Mouse (Mus musculus): ENCODE data around the gene Cfdp1. TPM values are rescaled to one million over a fixed set of nuclear protein-coding genes. Genes with fewer than 3 reads are reported as not detected.

The Cfdp1 gene
- total and polyA plus RNA-seq, 2 experiments from 2014 or later = 121 to 195 TPM

DNA sequence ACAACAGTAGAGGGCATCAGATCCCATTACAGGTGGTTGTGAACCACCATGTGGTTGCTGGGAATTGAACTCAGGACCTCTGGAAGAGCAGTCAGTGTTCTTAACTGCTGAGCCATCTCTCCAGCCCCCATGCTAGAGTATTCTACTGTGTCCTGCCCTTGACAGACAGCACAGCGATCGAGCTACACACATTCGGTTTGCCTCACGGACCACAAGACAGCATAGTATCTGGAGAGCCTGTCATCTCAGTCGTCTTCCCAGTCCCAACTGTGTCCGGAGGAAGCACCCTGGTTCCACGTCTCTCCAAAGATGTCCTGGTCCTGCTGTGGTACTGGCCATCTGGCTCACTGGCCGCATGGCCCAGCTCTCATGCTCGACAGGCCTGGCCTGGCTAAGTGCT lies 89.0 kb downstream of the Cfdp1 start:
- H3K4me3 ChIP-seq (ENCODE audit: low read depth, low read length) = no peak overlapping the region
- no peaks in the 10 kb centered on the region for H3K4me1 ChIP-seq (ENCODE audit: insufficient read depth)
- H3K27ac ChIP-seq (ENCODE audit: low read depth, low read length) = no peak overlapping the region
- no peaks in the 10 kb centered on the region for H3K9me3 ChIP-seq (ENCODE audit: low read length)
- no peak for TF ChIP-seq CTCF (IDR thresholded peaks at IDR 0.05; ENCODE audit: low read depth)
- peaks cover 24% of the 10 kb centered on the region for H3K36me3 ChIP-seq (ENCODE audit: insufficient read depth)
- H3K4me2 ChIP-seq (ENCODE audit: low read depth) = no peak overlapping the region
- H3K27me3 ChIP-seq (ENCODE audit: insufficient read depth, low read length) = no peaks in the 10 kb centered on the region
- H3K9ac ChIP-seq = no peak overlapping the region
- DNase-seq (no peak), ATAC-seq (no peak)
- WGBS = 94% methylated on average over 9 of the region's 9 CpGs

- H3K27me3 ChIP-seq (ENCODE audit: insufficient read depth, low read length) = no peaks in the 10 kb centered on the region
- ATAC-seq (peak; percentile 54), DNase-seq (no peak)
- no peak overlapping the region for H3K27ac ChIP-seq (ENCODE audit: low read depth, low read length)
- no peaks in the 10 kb centered on the region for H3K4me1 ChIP-seq (ENCODE audit: insufficient read depth)
- no peak overlapping the region for H3K9ac ChIP-seq
- no peak overlapping the region for H3K4me2 ChIP-seq (ENCODE audit: low read depth)
- H3K4me3 ChIP-seq (ENCODE audit: low read depth, low read length) = no peak overlapping the region
- no peaks in the 10 kb centered on the region for H3K9me3 ChIP-seq (ENCODE audit: low read length)
- 72% methylated on average over 13 of the region's 13 CpGs for WGBS
- peaks cover 8% of the 10 kb centered on the region; the same call in 1 of the 2 replicates for H3K36me3 ChIP-seq (ENCODE audit: insufficient read depth)
- no peak for TF ChIP-seq CTCF (IDR thresholded peaks at IDR 0.05; ENCODE audit: low read depth)
These were observed 93.4 kb downstream of the Cfdp1 start for GRCm38 (mm10) chr8:111760708-111761107.

- no peak for ATAC-seq
- WGBS = 70% methylated on average over 5 of the region's 5 CpGs
These were observed 95.3 kb downstream of the Cfdp1 start for GRCm38 (mm10) chr8:111758817-111759216.

DNA sequence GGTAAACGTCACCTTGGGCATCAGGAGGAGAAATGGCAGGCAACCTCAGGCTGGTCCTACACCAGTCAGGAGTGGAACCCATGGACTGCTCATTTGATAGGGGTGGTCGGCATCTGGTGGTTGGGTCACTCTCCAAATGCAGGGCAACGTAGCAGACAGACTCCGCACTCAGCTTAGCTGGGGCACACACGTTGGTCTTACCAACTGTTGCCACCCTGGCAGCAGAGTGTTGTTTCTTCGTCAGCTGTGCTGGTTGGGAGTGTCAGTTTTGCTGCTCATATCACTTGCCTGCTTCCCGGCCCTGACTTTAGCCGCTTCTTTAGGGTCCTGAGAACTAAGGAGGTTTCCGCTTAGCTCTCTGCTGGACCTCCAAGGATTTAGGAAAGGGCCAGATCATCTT lies 96.5 kb downstream of the Cfdp1 start:
- no peak overlapping the region for H3K9ac ChIP-seq

More at GRCm38 (mm10) chr8:111758817-111759216, 95.3 kb downstream of the Cfdp1 start:
- Histone ChIP-seq H3K36me3 (ENCODE audit: insufficient read depth) (peaks cover 2% of the 10 kb centered on the region; the same call in 1 of the 2 replicates), H3K9me3 (ENCODE audit: low read length) (no peaks in the 10 kb centered on the region), H3K4me1 (ENCODE audit: insufficient read depth) (no peaks in the 10 kb centered on the region), H3K4me2 (ENCODE audit: low read depth) (no peak overlapping the region), H3K27me3 (ENCODE audit: insufficient read depth, low read length) (no peaks in the 10 kb centered on the region), H3K4me3 (ENCODE audit: low read depth, low read length) (no peak overlapping the region), H3K9ac (no peak overlapping the region), H3K27ac (ENCODE audit: low read depth, low read length) (no peak overlapping the region)
- no peak for TF ChIP-seq CTCF (IDR thresholded peaks at IDR 0.05; ENCODE audit: low read depth)
- no peak for DNase-seq

GRCm38 (mm10) chr8:111754736-111755135 lies 99.4 kb downstream of the Cfdp1 start:
- no peak for TF ChIP-seq CTCF (IDR thresholded peaks at IDR 0.05; ENCODE audit: low read depth)
- H3K4me1 ChIP-seq (ENCODE audit: insufficient read depth) = no peaks in the 10 kb centered on the region
- no peak overlapping the region for H3K9ac ChIP-seq
- no peak overlapping the region for H3K27ac ChIP-seq (ENCODE audit: low read depth, low read length)
- no peaks in the 10 kb centered on the region for H3K36me3 ChIP-seq (ENCODE audit: insufficient read depth)
- H3K9me3 ChIP-seq (ENCODE audit: low read length) = no peaks in the 10 kb centered on the region
- DNase-seq (no peak), ATAC-seq (no peak)
- WGBS = 88% methylated on average over 6 of the region's 6 CpGs
- no peaks in the 10 kb centered on the region for H3K27me3 ChIP-seq (ENCODE audit: insufficient read depth, low read length)
- H3K4me2 ChIP-seq (ENCODE audit: low read depth) = no peak overlapping the region
- H3K4me3 ChIP-seq (ENCODE audit: low read depth, low read length) = no peak overlapping the region

More for the DNA sequence above, 96.5 kb downstream of the Cfdp1 start:
- no peak for DNase-seq
- Histone ChIP-seq H3K4me1 (ENCODE audit: insufficient read depth) (no peaks in the 10 kb centered on the region), H3K27ac (ENCODE audit: low read depth, low read length) (no peak overlapping the region), H3K9me3 (ENCODE audit: low read length) (no peaks in the 10 kb centered on the region), H3K36me3 (ENCODE audit: insufficient read depth) (no peaks in the 10 kb centered on the region), H3K4me3 (ENCODE audit: low read depth, low read length) (no peak overlapping the region), H3K27me3 (ENCODE audit: insufficient read depth, low read length) (no peaks in the 10 kb centered on the region), H3K4me2 (ENCODE audit: low read depth) (no peak overlapping the region)
- 87% methylated on average over 9 of the region's 9 CpGs for WGBS
- no peak for ATAC-seq
- TF ChIP-seq CTCF (IDR thresholded peaks at IDR 0.05; ENCODE audit: low read depth) = no peak

- TF ChIP-seq CTCF (IDR thresholded peaks at IDR 0.05; ENCODE audit: low read depth) = no peak
- Histone ChIP-seq H3K4me1 (ENCODE audit: insufficient read depth) (no peaks in the 10 kb centered on the region), H3K9me3 (ENCODE audit: low read length) (no peaks in the 10 kb centered on the region), H3K4me2 (ENCODE audit: low read depth) (no peak overlapping the region), H3K27ac (ENCODE audit: low read depth, low read length) (no peak overlapping the region), H3K36me3 (ENCODE audit: insufficient read depth) (no peaks in the 10 kb centered on the region), H3K9ac (no peak overlapping the region), H3K27me3 (ENCODE audit: insufficient read depth, low read length) (no peaks in the 10 kb centered on the region), H3K4me3 (ENCODE audit: low read depth, low read length) (no peak overlapping the region)
- 71% methylated on average over 2 of the region's 2 CpGs for WGBS
- DNase-seq (no peak), ATAC-seq (no peak)
These were observed 100.0 kb downstream of the Cfdp1 start for GRCm38 (mm10) chr8:111754088-111754487.

DNA sequence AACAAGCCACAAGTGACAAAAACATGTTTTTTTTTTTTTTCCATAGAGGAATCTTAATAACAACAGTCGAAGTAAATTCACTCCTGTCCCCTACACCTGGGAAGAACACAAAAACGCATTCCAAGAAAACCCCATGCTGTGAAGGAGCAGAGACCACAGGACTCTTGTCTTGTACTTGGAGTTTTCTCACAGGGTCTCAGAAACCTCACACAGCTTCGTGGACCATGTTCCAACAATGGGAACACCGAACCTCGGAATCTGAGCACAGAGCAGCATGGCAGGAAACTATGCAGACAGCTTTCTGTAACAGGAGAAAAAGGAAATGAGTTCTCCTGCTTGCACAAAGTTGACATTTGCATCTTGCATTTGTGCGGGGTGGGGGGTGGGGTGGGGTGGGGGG lies 105.3 kb downstream of the Cfdp1 start:
- Histone ChIP-seq H3K9ac (no peak overlapping the region), H3K27ac (ENCODE audit: low read depth, low read length) (no peak overlapping the region), H3K4me1 (ENCODE audit: insufficient read depth) (peaks cover 15% of the 10 kb centered on the region), H3K4me3 (ENCODE audit: low read depth, low read length) (no peak overlapping the region), H3K4me2 (ENCODE audit: low read depth) (no peak overlapping the region), H3K36me3 (ENCODE audit: insufficient read depth) (no peaks in the 10 kb centered on the region), H3K27me3 (ENCODE audit: insufficient read depth, low read length) (no peaks in the 10 kb centered on the region), H3K9me3 (ENCODE audit: low read length) (no peaks in the 10 kb centered on the region)
- no peak for DNase-seq
- WGBS = 63% methylated on average over 6 of the region's 6 CpGs
- TF ChIP-seq CTCF (IDR thresholded peaks at IDR 0.05; ENCODE audit: low read depth) = no peak
- ATAC-seq = no peak

Data from forebrain, postnatal 0 days (tissue).